Mouse (Mus musculus) embryonic facial prominence, embryonic 13.5 days (tissue): ENCODE results near the gene Mybbp1a. TPM values are rescaled to one million over a fixed set of nuclear protein-coding genes. Genes with fewer than 3 reads are reported as not detected.

Experiments used
- ATAC-seq: fragments of 200-750 bp; cut with Nextera tagmentation; 2 replicates; pipeline ENCODE4 v1.8.0; 2017; ENCODE audit warnings: low read depth; ENCODE audit not compliant: insufficient number of reproducible peaks, insufficient read depth, low FRiP score, low TSS enrichment
- H3K27ac ChIP-seq: fragments of 300-500 bp; sonication (generic); 2 replicates; pipeline ENCODE4 v1.5.1; 2015; ENCODE audit warnings: moderate library complexity, mild to moderate bottlenecking, inconsistent platforms
- H3K27me3 ChIP-seq: fragments of 300-500 bp; sonication (generic); 2 replicates; pipeline ENCODE4 v1.6.1; 2015; ENCODE audit warnings: mild to moderate bottlenecking, inconsistent platforms
- H3K36me3 ChIP-seq: fragments of 300-500 bp; sonication (generic); 2 replicates; pipeline ENCODE4 v1.6.1; 2015; ENCODE audit warnings: mild to moderate bottlenecking, inconsistent platforms
- H3K4me1 ChIP-seq: fragments of 300-500 bp; sonication (generic); 2 replicates; pipeline ENCODE4 v1.6.1; 2015; ENCODE audit warnings: inconsistent platforms
- H3K4me2 ChIP-seq: fragments of 300-500 bp; sonication (generic); 2 replicates; pipeline ENCODE4 v1.6.1; 2015; ENCODE audit warnings: moderate library complexity, mild to moderate bottlenecking, inconsistent platforms
- H3K4me3 ChIP-seq: fragments of 300-500 bp; sonication (generic); 2 replicates; pipeline ENCODE4 v1.5.1; 2015; ENCODE audit warnings: mild to moderate bottlenecking, inconsistent platforms
- H3K9ac ChIP-seq: fragments of 300-500 bp; sonication (generic); 2 replicates; pipeline ENCODE4 v1.6.1; 2015; ENCODE audit warnings: mild to moderate bottlenecking, inconsistent platforms
- H3K9me3 ChIP-seq: fragments of 300-500 bp; sonication (generic); 2 replicates; pipeline ENCODE4 v1.6.1; 2016; ENCODE audit warnings: inconsistent platforms
- WGBS: fragments of 180-500 bp; shearing (Covaris S2); methylation state at CpG from one replicate; pipeline ENCODE4 v1.1.7; 2015; ENCODE audit warnings: mixed read lengths; 5-methylcytosine and 5-hydroxymethylcytosine counted together
- polyA plus RNA-seq: library from polyadenylated mRNA; unstranded; fragments of >200 nt; fragmentation: Nextera tagmentation; extraction: Ambion mirVana; gene quantifications from 2 replicates; pipeline ENCODE4 v1.2.1, GENCODE M21; 2015

Gene Mybbp1a
- polyA plus RNA-seq, 1 experiment from 2014 or later: 174 TPM

DNA sequence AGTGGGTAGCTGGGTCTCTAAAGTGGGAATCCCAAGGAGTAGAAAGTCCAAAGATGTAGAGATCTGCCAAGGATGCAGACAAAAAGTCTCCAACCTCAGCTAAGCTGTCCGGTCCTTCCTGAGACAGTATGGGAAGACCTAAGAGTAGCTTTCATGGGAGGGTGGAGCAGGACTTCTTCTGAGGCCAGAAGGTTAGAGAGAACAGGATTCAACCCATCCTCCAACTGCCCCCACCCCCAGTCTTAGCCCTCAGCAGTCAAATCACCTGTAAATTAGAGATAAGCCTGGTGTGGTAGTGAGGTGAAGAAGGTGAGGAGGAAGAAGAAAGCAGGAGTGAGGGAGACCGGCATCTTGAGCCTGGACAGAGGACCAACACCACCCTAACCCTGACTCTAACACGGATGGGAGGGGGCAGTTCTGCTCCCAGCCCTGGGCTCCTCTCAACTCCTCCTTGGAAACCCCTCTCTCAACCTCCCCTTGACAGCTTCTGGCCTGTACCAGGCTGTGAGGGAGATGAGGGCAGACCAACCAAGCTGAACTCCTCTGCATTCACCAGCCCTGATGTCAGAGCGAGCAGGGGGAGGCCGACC, 27.5 kb upstream of the Mybbp1a start:
- Histone ChIP-seq H3K9me3 (no peaks in the 10 kb centered on the region), H3K4me1 (peaks cover 29% of the 10 kb centered on the region), H3K4me2 (no peak overlapping the region), H3K9ac (no peak overlapping the region), H3K27me3 (peaks cover 36% of the 10 kb centered on the region), H3K36me3 (no peaks in the 10 kb centered on the region), H3K4me3 (no peak overlapping the region), H3K27ac (no peak overlapping the region)
- 74% methylated on average over 5 of the region's 5 CpGs for WGBS
- ATAC-seq: no peak

DNA sequence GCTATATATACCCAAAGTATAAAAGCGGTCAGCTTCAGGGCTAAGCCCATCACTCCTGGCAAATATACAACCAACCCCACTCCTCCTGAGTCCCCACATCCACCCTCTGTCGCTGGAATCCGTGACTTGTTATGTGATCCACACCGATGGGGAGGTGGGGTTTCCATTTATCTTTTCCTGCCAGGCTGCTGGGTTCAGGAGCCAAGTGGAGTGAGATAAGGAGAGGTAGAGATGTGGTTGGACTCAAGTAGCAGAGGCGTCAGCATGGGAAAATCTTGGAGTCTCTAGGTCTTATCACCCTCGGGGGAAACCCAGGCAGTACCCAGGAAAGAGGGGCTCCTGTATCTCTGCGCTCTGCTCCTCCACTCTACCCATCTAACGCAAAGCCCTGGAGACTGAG, 26.0 kb upstream of the Mybbp1a start:
- no peaks in the 10 kb centered on the region for H3K9me3 ChIP-seq
- no peaks in the 10 kb centered on the region for H3K36me3 ChIP-seq
- no peak overlapping the region for H3K4me2 ChIP-seq
- peaks cover 22% of the 10 kb centered on the region for H3K27me3 ChIP-seq
- peaks cover 24% of the 10 kb centered on the region for H3K4me1 ChIP-seq
- H3K27ac ChIP-seq: no peak overlapping the region
- H3K4me3 ChIP-seq: no peak overlapping the region
- 78% methylated on average over 8 of the region's 8 CpGs for WGBS
- ATAC-seq: no peak
- no peak overlapping the region for H3K9ac ChIP-seq

DNA sequence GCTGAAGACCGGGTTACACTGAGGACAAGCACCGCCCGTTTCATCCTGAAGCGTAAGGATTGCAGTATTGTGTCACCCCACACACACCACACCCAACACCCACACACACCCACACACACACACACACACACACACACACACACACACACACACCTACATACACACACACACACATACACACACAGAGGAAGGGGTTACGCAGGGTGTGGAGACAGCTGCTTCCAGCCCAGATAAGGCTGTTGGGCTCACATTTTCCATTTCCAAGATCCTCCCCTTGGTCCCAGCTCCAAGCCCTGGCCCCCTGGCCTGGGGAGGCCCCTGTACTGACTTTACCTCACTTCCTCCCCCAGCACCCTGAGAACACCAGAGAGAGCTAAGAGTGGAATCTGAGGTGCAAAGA, 24.5 kb upstream of the Mybbp1a start:
- peaks cover 10% of the 10 kb centered on the region; the same call in 1 of the 2 replicates for H3K27me3 ChIP-seq
- H3K27ac ChIP-seq: no peak overlapping the region
- H3K4me1 ChIP-seq: peaks cover 10% of the 10 kb centered on the region
- no peak overlapping the region for H3K4me3 ChIP-seq
- H3K9ac ChIP-seq: no peak overlapping the region
- no peaks in the 10 kb centered on the region for H3K36me3 ChIP-seq
- no peak overlapping the region for H3K4me2 ChIP-seq
- no peak for ATAC-seq
- 96% methylated on average over 5 of the region's 5 CpGs for WGBS
- H3K9me3 ChIP-seq: no peaks in the 10 kb centered on the region

DNA sequence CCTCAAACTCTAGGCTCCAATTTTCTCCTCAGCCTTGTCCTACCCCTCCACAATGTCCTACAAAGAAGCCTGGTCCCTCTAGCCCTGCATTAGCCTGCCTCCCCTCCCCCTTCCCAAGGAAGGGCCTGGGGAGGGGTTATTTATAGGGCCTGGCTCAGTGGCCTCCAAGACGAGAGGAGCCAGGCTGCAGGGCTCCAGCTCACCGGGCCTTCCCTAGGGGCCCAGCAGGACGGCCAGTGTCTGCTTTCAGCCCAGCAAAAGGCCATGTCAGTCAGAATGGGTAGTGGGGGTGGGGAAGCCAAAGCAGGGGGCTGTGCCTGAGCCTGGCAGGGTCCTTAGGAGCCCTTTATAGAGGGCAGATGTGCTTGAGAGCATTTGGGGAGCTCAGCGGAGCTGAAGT, 23.8 kb upstream of the Mybbp1a start:
- Histone ChIP-seq H3K9ac (no peak overlapping the region), H3K4me1 (peaks cover 7% of the 10 kb centered on the region; the same call in 1 of the 2 replicates), H3K4me2 (no peak overlapping the region), H3K4me3 (no peak overlapping the region), H3K36me3 (no peaks in the 10 kb centered on the region), H3K9me3 (no peaks in the 10 kb centered on the region), H3K27me3 (0 out of 2 replicates have a peak, but pooled peaks cover 5% of the 10 kb centered on the region), H3K27ac (no peak overlapping the region)
- 14% methylated on average over 4 of the region's 4 CpGs for WGBS
- ATAC-seq: no peak

DNA sequence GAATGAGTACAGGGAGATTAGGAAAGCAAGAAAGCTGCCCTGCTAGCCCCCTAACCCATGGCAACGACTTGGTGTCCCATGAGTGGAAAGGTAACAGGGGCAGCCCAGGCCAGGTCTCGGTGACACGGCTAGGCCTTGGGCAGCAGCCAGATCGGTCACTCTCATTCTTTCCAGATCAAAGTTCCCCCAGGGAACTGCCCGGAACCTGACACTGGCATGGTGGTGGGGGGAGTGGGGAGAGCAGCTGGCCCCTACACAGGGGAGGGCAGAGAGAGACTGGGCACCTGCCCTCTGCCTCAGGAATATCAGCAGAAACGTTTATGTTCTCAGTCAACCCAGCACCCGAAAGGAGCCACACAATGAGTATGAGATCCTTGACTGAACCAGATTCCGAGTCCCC, 22.9 kb upstream of the Mybbp1a start:
- no peak for ATAC-seq
- Histone ChIP-seq H3K4me3 (no peak overlapping the region), H3K27me3 (0 out of 2 replicates have a peak, but pooled peaks cover 5% of the 10 kb centered on the region), H3K27ac (no peak overlapping the region), H3K4me1 (peaks cover 7% of the 10 kb centered on the region; the same call in 1 of the 2 replicates), H3K4me2 (no peak overlapping the region), H3K36me3 (no peaks in the 10 kb centered on the region), H3K9me3 (no peaks in the 10 kb centered on the region), H3K9ac (no peak overlapping the region)
- 43% methylated on average over 8 of the region's 8 CpGs for WGBS

DNA sequence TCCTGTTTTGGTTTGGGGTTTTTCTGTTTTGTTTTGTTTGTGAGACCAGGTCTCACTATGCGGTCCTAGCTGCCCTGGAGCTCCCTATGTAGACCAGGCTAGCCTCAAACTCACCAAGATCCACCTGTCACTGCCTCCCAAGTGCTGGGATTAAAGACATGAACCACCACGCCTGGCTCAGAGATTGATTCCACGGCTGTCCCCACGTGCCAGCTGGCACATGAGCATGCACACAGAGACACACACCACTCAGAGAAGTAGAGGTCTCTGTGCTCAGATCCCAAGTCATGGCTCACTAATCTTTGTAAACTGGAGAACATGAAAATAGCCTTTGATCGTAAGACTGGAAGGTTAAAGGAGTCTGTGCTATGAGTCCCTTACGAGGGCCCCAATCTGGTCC, 22.1 kb upstream of the Mybbp1a start:
- WGBS: 82% methylated on average over 6 of the region's 6 CpGs
- H3K4me2 ChIP-seq: no peak overlapping the region
- H3K4me3 ChIP-seq: no peak overlapping the region
- no peaks in the 10 kb centered on the region for H3K36me3 ChIP-seq
- no peak overlapping the region for H3K9ac ChIP-seq
- H3K27me3 ChIP-seq: 0 out of 2 replicates have a peak, but pooled peaks cover 5% of the 10 kb centered on the region
- no peak overlapping the region for H3K27ac ChIP-seq
- ATAC-seq: no peak
- H3K4me1 ChIP-seq: peaks cover 7% of the 10 kb centered on the region; the same call in 1 of the 2 replicates
- no peaks in the 10 kb centered on the region for H3K9me3 ChIP-seq

DNA sequence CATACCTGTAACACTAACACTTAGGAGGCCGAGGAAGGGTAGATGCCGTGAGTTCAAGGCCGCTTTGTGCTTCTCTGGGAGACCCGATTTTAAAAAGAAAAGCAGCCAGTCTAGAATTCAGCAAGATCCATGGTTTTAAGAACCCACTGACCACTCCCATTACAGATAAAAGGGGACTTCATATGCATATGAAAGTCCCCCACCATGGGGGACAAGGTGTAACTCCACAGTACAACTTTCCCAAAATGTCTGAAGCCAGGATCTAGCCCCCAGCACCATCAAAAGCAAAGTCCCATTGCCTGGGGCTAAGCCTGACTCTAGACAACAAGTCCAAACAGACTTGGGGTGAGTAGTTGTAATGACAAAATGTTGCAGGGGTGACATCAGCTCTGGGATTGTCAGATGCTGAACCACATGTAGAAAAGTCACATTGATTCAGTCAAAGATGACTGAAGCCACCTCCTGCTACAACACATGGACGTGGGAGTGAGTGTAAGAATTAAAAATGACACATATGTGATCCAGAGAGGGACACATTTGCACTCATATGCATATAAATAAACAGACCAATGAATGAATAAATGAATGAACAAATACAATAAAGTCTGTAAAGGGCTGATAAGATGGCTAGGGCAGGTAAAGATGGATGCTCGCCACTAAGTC, 20.6 kb upstream of the Mybbp1a start:
- Histone ChIP-seq H3K4me1 (peaks cover 7% of the 10 kb centered on the region; the same call in 1 of the 2 replicates), H3K4me3 (no peak overlapping the region), H3K9ac (no peak overlapping the region), H3K27me3 (no peaks in the 10 kb centered on the region), H3K4me2 (no peak overlapping the region), H3K27ac (no peak overlapping the region), H3K9me3 (no peaks in the 10 kb centered on the region), H3K36me3 (no peaks in the 10 kb centered on the region)
- WGBS: 81% methylated on average over 6 of the region's 6 CpGs
- no peak for ATAC-seq

DNA sequence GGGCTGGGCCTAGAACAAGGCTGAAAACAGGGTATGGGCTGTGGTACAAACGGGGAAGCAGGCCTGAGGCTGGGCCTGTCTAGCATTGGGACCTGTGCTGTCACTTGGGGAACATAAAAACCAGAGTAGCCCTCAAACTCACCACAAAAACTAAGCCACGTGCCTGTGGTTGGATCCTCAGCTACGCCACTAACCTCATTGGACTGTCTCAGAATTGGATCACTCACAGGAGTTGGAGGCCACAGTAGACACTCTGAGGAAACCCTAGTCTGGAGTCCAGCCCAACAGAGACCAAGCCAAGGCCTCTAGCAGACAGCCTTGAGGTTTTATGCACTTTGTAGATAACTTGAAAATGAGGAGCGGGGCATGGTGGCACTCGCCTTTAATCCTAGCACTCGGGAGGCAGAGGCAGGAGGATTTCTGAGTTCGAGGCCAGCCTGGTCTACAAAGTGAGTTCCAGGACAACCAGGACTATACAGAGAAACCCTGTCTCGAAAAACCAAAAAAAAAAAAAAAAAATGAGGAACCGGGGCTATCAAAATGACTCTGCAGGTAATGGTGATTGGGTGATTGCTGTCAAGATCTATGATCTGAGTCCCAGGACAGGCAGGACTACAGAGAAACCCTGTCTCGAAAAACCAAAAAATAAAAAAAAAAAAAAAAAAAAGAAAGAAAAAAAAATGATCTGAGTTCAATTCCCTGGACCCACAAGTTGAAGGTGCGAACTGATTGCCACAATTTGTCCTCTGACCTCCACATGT, 19.5 kb upstream of the Mybbp1a start:
- 87% methylated on average over 11 of the region's 11 CpGs for WGBS
- no peak for ATAC-seq
- H3K4me3 ChIP-seq: no peak overlapping the region
- H3K4me1 ChIP-seq: peaks cover 7% of the 10 kb centered on the region; the same call in 1 of the 2 replicates
- H3K36me3 ChIP-seq: no peaks in the 10 kb centered on the region
- H3K9ac ChIP-seq: no peak overlapping the region
- H3K27me3 ChIP-seq: no peaks in the 10 kb centered on the region
- H3K27ac ChIP-seq: no peak overlapping the region
- no peak overlapping the region for H3K4me2 ChIP-seq
- H3K9me3 ChIP-seq: no peaks in the 10 kb centered on the region

DNA sequence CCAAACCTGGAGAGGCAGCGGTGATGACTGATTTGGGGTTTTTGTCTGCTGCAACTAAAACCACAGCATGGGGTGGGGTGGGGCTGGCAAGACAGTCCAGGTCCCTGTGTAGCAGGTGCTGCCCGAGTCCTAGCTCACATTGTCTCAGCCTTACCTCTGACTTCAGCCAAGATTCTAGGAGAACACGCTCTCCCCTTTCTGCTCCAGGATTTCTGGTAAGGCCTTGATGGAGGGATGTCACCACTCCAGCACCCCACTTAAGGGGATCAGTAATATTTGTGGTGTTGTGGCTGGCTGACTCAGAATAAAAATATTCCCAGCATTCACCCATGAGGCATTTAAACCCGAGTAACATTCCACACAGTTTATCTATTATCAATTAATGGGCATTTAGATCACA, 17.5 kb upstream of the Mybbp1a start:
- Histone ChIP-seq H3K9ac (no peak overlapping the region), H3K4me2 (no peak overlapping the region), H3K27me3 (no peaks in the 10 kb centered on the region), H3K4me1 (no peaks in the 10 kb centered on the region), H3K36me3 (no peaks in the 10 kb centered on the region), H3K9me3 (no peaks in the 10 kb centered on the region; the same call in 1 of the 2 replicates), H3K27ac (no peak overlapping the region), H3K4me3 (no peak overlapping the region)
- 80% methylated on average over 4 of the region's 4 CpGs for WGBS
- no peak for ATAC-seq

DNA sequence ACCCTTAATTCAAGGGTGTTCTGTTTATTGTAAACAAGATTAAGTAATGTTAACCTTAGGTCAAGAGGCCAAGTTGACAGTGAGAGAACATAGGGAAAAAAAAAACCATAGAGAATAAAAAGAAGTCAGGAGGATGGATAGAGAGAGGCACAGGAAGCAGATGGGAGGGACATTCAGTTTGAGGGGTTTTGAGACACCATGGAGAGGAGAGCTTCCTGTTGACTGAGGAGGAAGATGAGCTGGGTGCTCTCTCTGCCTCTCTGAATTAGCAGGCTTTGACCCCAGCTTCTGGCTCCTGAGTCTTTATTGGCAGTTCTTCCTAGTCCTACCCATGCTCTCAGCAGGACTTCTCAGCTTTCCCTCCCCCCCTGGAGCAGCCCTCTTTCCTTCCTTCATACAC, 16.0 kb upstream of the Mybbp1a start:
- H3K4me1 ChIP-seq: no peaks in the 10 kb centered on the region
- H3K36me3 ChIP-seq: no peaks in the 10 kb centered on the region
- no peak overlapping the region for H3K4me3 ChIP-seq
- no peaks in the 10 kb centered on the region for H3K27me3 ChIP-seq
- H3K9me3 ChIP-seq: no peaks in the 10 kb centered on the region; the same call in 1 of the 2 replicates
- no peak overlapping the region for H3K9ac ChIP-seq
- no peak overlapping the region for H3K27ac ChIP-seq
- no peak overlapping the region for H3K4me2 ChIP-seq
- no peak for ATAC-seq

DNA sequence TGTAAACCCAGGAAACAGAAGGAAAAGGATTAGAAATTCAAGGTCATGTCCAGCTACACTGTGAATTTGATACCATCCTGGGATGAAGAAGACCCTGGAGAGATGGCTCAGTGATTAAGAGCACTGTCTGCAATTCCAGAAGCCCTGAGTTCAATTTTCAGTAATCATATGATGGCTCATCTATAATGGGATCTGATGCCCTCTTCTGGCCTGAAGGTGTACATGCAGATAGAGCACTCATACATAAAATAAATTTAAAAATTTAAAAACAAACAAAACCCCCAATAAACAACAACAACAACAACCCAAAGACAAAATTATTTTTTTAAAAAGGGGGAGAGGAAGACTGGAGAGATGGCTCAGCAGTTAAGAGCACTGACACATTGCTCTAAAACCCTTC, 14.3 kb upstream of the Mybbp1a start:
- Histone ChIP-seq H3K27me3 (no peaks in the 10 kb centered on the region), H3K27ac (no peak overlapping the region), H3K9me3 (no peaks in the 10 kb centered on the region; the same call in 1 of the 2 replicates), H3K36me3 (no peaks in the 10 kb centered on the region), H3K9ac (no peak overlapping the region), H3K4me3 (no peak overlapping the region), H3K4me1 (no peaks in the 10 kb centered on the region), H3K4me2 (no peak overlapping the region)
- no peak for ATAC-seq

DNA sequence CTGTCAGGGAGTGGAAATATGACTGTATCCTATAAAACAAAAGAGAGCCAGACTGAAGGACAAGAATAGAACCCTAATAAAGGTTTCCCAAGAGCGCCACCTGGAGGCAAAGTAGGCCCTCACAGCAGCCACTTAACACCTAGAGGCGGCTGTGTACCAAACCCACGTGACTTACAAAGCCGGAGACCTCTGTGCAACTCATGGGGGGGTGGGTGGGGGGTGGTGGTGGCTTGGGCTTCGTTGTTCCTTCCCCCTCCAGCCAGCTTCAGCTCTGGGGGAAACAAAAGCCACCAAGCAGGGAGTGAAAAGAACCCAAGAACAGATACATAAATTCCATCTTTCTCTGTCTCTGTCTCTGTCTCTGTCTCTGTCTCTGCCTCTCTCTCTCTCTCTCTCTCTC, 12.5 kb upstream of the Mybbp1a start:
- Histone ChIP-seq H3K4me1 (no peaks in the 10 kb centered on the region), H3K27me3 (no peaks in the 10 kb centered on the region), H3K9ac (no peak overlapping the region), H3K9me3 (no peaks in the 10 kb centered on the region; the same call in 1 of the 2 replicates), H3K4me3 (no peak overlapping the region), H3K36me3 (no peaks in the 10 kb centered on the region), H3K4me2 (no peak overlapping the region), H3K27ac (no peak overlapping the region)
- no peak for ATAC-seq
- WGBS: 1% methylated on average over 5 of the region's 5 CpGs
